Mouse (Mus musculus): Measurements from ENCODE around the gene Fkbp5.
A peak's percentile ranks its signal among the peaks of the same experiment; 100 is the strongest.

Fkbp5 gene

GRCm38 (mm10) chr17:28504182-28504581 is 13.1 kb downstream of the Fkbp5 start:
- no peak for DNase-seq (ENCODE audit: low read depth, low spot score)

- no peak for DNase-seq (ENCODE audit: low read depth, low spot score)
These were observed 15.0 kb downstream of the Fkbp5 start for GRCm38 (mm10) chr17:28502196-28502821.

GRCm38 (mm10) chr17:28500465-28500864 is 16.9 kb downstream of the Fkbp5 start:
- no peak for DNase-seq (ENCODE audit: low read depth, low spot score)

- DNase-seq (ENCODE audit: low read depth, low spot score), result no peak
These were observed 18.1 kb downstream of the Fkbp5 start for GRCm38 (mm10) chr17:28499190-28499589.

- no peak for DNase-seq (ENCODE audit: low read depth, low spot score)
These were observed 21.5 kb downstream of the Fkbp5 start for GRCm38 (mm10) chr17:28495832-28496231.

GRCm38 (mm10) chr17:28491035-28491770 is 26.1 kb downstream of the Fkbp5 start:
- no peak for DNase-seq (ENCODE audit: low read depth, low spot score)

GRCm38 (mm10) chr17:28488258-28489013 is 28.9 kb downstream of the Fkbp5 start:
- DNase-seq (ENCODE audit: low read depth, low spot score), result no peak

GRCm38 (mm10) chr17:28487584-28488257 is 29.6 kb downstream of the Fkbp5 start:
- no peak for DNase-seq (ENCODE audit: low read depth, low spot score)

- DNase-seq (ENCODE audit: low read depth, low spot score), result no peak
These were observed 30.6 kb downstream of the Fkbp5 start for GRCm38 (mm10) chr17:28486720-28487119.

GRCm38 (mm10) chr17:28485977-28486400 is 31.3 kb downstream of the Fkbp5 start:
- DNase-seq (ENCODE audit: low read depth, low spot score), result peak; percentile 83

GRCm38 (mm10) chr17:28485446-28485948 is 31.8 kb downstream of the Fkbp5 start:
- no peak for DNase-seq (ENCODE audit: low read depth, low spot score)

- DNase-seq (ENCODE audit: low read depth, low spot score), result no peak
These were observed 32.5 kb downstream of the Fkbp5 start for GRCm38 (mm10) chr17:28484704-28485445.

- no peak for DNase-seq (ENCODE audit: low read depth, low spot score)
These were observed 39.9 kb downstream of the Fkbp5 start for GRCm38 (mm10) chr17:28477421-28477820.

GRCm38 (mm10) chr17:28476441-28476840 is 40.9 kb downstream of the Fkbp5 start:
- no peak for DNase-seq (ENCODE audit: low read depth, low spot score)

- no peak for DNase-seq (ENCODE audit: low read depth, low spot score)
These were observed 41.6 kb downstream of the Fkbp5 start for GRCm38 (mm10) chr17:28475593-28476325.

GRCm38 (mm10) chr17:28472696-28473095 is 44.6 kb downstream of the Fkbp5 start:
- DNase-seq (ENCODE audit: low read depth, low spot score), result no peak

- no peak for DNase-seq (ENCODE audit: low read depth, low spot score)
These were observed 46.5 kb downstream of the Fkbp5 start for GRCm38 (mm10) chr17:28470876-28471275.

GRCm38 (mm10) chr17:28467749-28468148 is 49.6 kb downstream of the Fkbp5 start:
- DNase-seq (ENCODE audit: low read depth, low spot score), result no peak

- DNase-seq (ENCODE audit: low read depth, low spot score), result no peak
These were observed 51.4 kb downstream of the Fkbp5 start for GRCm38 (mm10) chr17:28465968-28466367.

GRCm38 (mm10) chr17:28463701-28464443 is 53.5 kb downstream of the Fkbp5 start:
- no peak for DNase-seq (ENCODE audit: low read depth, low spot score)
